9 mouse cellular contexts compared by ENCODE assay signal in genomic region chr13:42792279-42792678, GRCm38 (mm10).
A peak's percentile ranks its signal among the peaks of the same experiment; 100 is the strongest.
DNase-seq lines count a peak whose midpoint lies in the region; ATAC-seq and TF ChIP-seq lines count a peak whose summit lies in the region.
"Had no signal": no experiment of that assay in that cellular context is flagged by ENCODE, and none has a peak within 500 bp of the region (broad histone marks: within the 10 kb centered on the region; RNA-seq: fewer than 3 reads in every experiment).

No protein-coding gene starts in this region.

- H3K9ac ChIP-seq in liver, postnatal 0 days (replicated peaks) = no peak overlapping the region
- H3K9ac ChIP-seq in liver, embryonic 12.5 days = no peak overlapping the region
- no peak overlapping the region for H3K9ac ChIP-seq in hindbrain, embryonic 12.5 days
- no peak overlapping the region for H3K9ac ChIP-seq in neural tube, embryonic 15.5 days (replicated peaks)
- H3K9ac ChIP-seq: limb, embryonic 15.5 days had no signal

- no peaks in the 10 kb centered on the region for H3K36me3 ChIP-seq in liver, postnatal 0 days (replicated peaks; ENCODE audit: insufficient read depth, low read length)
- H3K36me3 ChIP-seq in liver, embryonic 12.5 days = no peaks in the 10 kb centered on the region
- no peaks in the 10 kb centered on the region for H3K36me3 ChIP-seq in hindbrain, embryonic 12.5 days
- no peaks in the 10 kb centered on the region for H3K36me3 ChIP-seq in neural tube, embryonic 15.5 days
- H3K36me3 ChIP-seq: limb, embryonic 15.5 days had no signal

- H3K9me3 ChIP-seq in liver, postnatal 0 days (ENCODE audit: low read length) = no peaks in the 10 kb centered on the region
- no peaks in the 10 kb centered on the region for H3K9me3 ChIP-seq in liver, embryonic 12.5 days (replicated peaks)
- no peaks in the 10 kb centered on the region for H3K9me3 ChIP-seq in hindbrain, embryonic 12.5 days (replicated peaks)
- no peaks in the 10 kb centered on the region for H3K9me3 ChIP-seq in neural tube, embryonic 15.5 days (replicated peaks)
- H3K9me3 ChIP-seq: limb, embryonic 15.5 days had no signal

- peak; percentile 77 for TF ChIP-seq CTCF in liver, postnatal 0 days (IDR thresholded peaks at IDR 0.05; ENCODE audit: low read depth)

- H3K27me3 ChIP-seq in liver, postnatal 0 days (ENCODE audit: insufficient read depth, low read length) = no peaks in the 10 kb centered on the region
- H3K27me3 ChIP-seq in liver, embryonic 12.5 days (replicated peaks) = no peaks in the 10 kb centered on the region
- H3K27me3 ChIP-seq in hindbrain, embryonic 12.5 days = no peaks in the 10 kb centered on the region
- H3K27me3 ChIP-seq in neural tube, embryonic 15.5 days (replicated peaks) = no peaks in the 10 kb centered on the region
- H3K27me3 ChIP-seq: limb, embryonic 15.5 days had no signal

- no peak overlapping the region for H3K4me3 ChIP-seq in liver, postnatal 0 days (ENCODE audit: low read depth, low read length)
- no peak overlapping the region for H3K4me3 ChIP-seq in liver, embryonic 12.5 days
- no peak overlapping the region for H3K4me3 ChIP-seq in hindbrain, embryonic 12.5 days
- 0 out of 2 replicates have a peak overlapping the region, but pooled peaks have one; percentile 1 for H3K4me3 ChIP-seq in neural tube, embryonic 15.5 days (replicated peaks)
- H3K4me3 ChIP-seq: limb, embryonic 15.5 days had no signal

- 20% methylated on average over 8 of the region's 8 CpGs for WGBS in liver, postnatal 0 days (ENCODE audit: insufficient replicate concordance)
- 18% methylated on average over 8 of the region's 8 CpGs for WGBS in liver, embryonic 12.5 days (ENCODE audit: insufficient replicate concordance)
- 22% methylated on average over 8 of the region's 8 CpGs for WGBS in hindbrain, embryonic 12.5 days
- WGBS in neural tube, embryonic 15.5 days = 21% methylated on average over 8 of the region's 8 CpGs

- DNase-seq in cerebellum, postnatal 25 days = no peak
- DNase-seq in liver, postnatal 0 days = no peak
- no peak for DNase-seq in urinary bladder, postnatal 25 days (ENCODE audit: low spot score)
- DNase-seq in layer of hippocampus, adult 11-12 months (ENCODE audit: low spot score) = no peak

- H3K27ac ChIP-seq in liver, postnatal 0 days (ENCODE audit: low read depth) = no peak overlapping the region
- no peak overlapping the region for H3K27ac ChIP-seq in liver, embryonic 12.5 days
- H3K27ac ChIP-seq in hindbrain, embryonic 12.5 days = peak overlapping the region; percentile 55; the same call in 1 of the 2 replicates
- no peak overlapping the region for H3K27ac ChIP-seq in neural tube, embryonic 15.5 days (replicated peaks)
- H3K27ac ChIP-seq: limb, embryonic 15.5 days had no signal

- no peak for TF ChIP-seq EP300 in liver, postnatal 0 days (IDR thresholded peaks at IDR 0.05; ENCODE audit: low read depth)

- ATAC-seq in cerebellum, adult (ENCODE audit: insufficient number of reproducible peaks, low FRiP score, low TSS enrichment) = 0 out of 2 replicates have a peak, but pooled peaks have one; percentile 56
- no peak for ATAC-seq in liver, postnatal 0 days
- ATAC-seq in liver, embryonic 12.5 days = no peak
- no peak; the same call in 1 of the 2 replicates for ATAC-seq in hindbrain, embryonic 12.5 days (ENCODE audit: low FRiP score)
- peak; percentile 41; the same call in 1 of the 2 replicates for ATAC-seq in neural tube, embryonic 15.5 days (ENCODE audit: low FRiP score)

- no peaks in the 10 kb centered on the region for H3K4me1 ChIP-seq in liver, postnatal 0 days (ENCODE audit: insufficient read depth)
- no peaks in the 10 kb centered on the region for H3K4me1 ChIP-seq in liver, embryonic 12.5 days
- peaks cover 13% of the 10 kb centered on the region for H3K4me1 ChIP-seq in hindbrain, embryonic 12.5 days
- H3K4me1 ChIP-seq in neural tube, embryonic 15.5 days = peaks cover 16% of the 10 kb centered on the region; the same call in 1 of the 2 replicates
- H3K4me1 ChIP-seq: limb, embryonic 15.5 days had no signal

- no peak overlapping the region for H3K4me2 ChIP-seq in liver, postnatal 0 days (ENCODE audit: low read depth, low read length)
- H3K4me2 ChIP-seq in liver, embryonic 12.5 days = no peak overlapping the region
- peak overlapping the region; percentile 38 for H3K4me2 ChIP-seq in hindbrain, embryonic 12.5 days (replicated peaks)
- peak overlapping the region; percentile 38 for H3K4me2 ChIP-seq in neural tube, embryonic 15.5 days
- H3K4me2 ChIP-seq: limb, embryonic 15.5 days had no signal

Comparison
In these comparisons a context has a peak if more than half of its experiments do, and no peak if none do; other contexts are left out.
1. ATAC-seq: peak in cerebellum, adult (single experiment) and neural tube, embryonic 15.5 days (single experiment); none in liver, postnatal 0 days (single experiment), liver, embryonic 12.5 days (single experiment) and hindbrain, embryonic 12.5 days (single experiment).
2. H3K4me2 ChIP-seq: peak in hindbrain, embryonic 12.5 days (single experiment) and neural tube, embryonic 15.5 days (single experiment); none in liver, postnatal 0 days (single experiment) and liver, embryonic 12.5 days (single experiment).